Mouse (Mus musculus) heart, postnatal 0 days (tissue): ENCODE data around the gene Rnf43. TPM values are rescaled to one million over a fixed set of nuclear protein-coding genes. Genes with fewer than 3 reads are reported as not detected.
A peak's percentile ranks its signal among the peaks of the same experiment; 100 is the strongest.

Source experiments
- ATAC-seq: fragments of 200-750 bp; cut with Nextera tagmentation; 2 replicates; pipeline ENCODE4 v1.8.0; 2017; ENCODE audit warnings: low read depth, moderate number of reproducible peaks, moderate library complexity; ENCODE audit not compliant: insufficient read depth
- DNase-seq: peaks from one replicate; pipeline ENCODE4 v3.0.0-alpha.2; 2016; ENCODE audit warnings: low spot score
- H3K27ac ChIP-seq: fragments of 300-500 bp; sonication (generic); 2 replicates; pipeline ENCODE4 v1.5.1; 2014; ENCODE audit warnings: low read depth, mild to moderate bottlenecking
- H3K27me3 ChIP-seq: fragments of 300-500 bp; sonication (generic); 2 replicates; pipeline ENCODE4 v1.6.1; 2014; ENCODE audit warnings: low read length, mixed read lengths; ENCODE audit not compliant: control insufficient read depth, insufficient read depth
- H3K36me3 ChIP-seq: fragments of 300-500 bp; sonication (generic); replicated peaks from 2 replicates; pipeline ENCODE4 v1.6.1; 2014; ENCODE audit warnings: low read length, mixed read lengths; ENCODE audit not compliant: control insufficient read depth, insufficient read depth
- H3K4me1 ChIP-seq: fragments of 300-500 bp; sonication (generic); 2 replicates; pipeline ENCODE4 v1.6.1; 2014; ENCODE audit warnings: antibody characterized with exemption; ENCODE audit not compliant: control insufficient read depth, insufficient read depth
- H3K4me2 ChIP-seq: fragments of 300-500 bp; sonication (generic); 2 replicates; pipeline ENCODE4 v1.6.1; 2014; ENCODE audit warnings: low read depth, mild to moderate bottlenecking, low read length, moderate library complexity
- H3K4me3 ChIP-seq: fragments of 300-500 bp; sonication (generic); 2 replicates; pipeline ENCODE4 v1.5.1; 2014; ENCODE audit warnings: low read depth, low read length
- H3K9ac ChIP-seq: fragments of 300-500 bp; sonication (generic); replicated peaks from 2 replicates; pipeline ENCODE4 v1.6.1; 2014; ENCODE audit warnings: low read depth, low read length, mixed read lengths
- H3K9me3 ChIP-seq: fragments of 300-500 bp; sonication (generic); replicated peaks from 2 replicates; pipeline ENCODE4 v1.6.1; 2016; ENCODE audit warnings: low read length; ENCODE audit not compliant: control insufficient read depth
- CTCF ChIP-seq: IDR thresholded peaks from 2 replicates; pipeline ENCODE4 v1.5.1; 2016; ENCODE audit warnings: antibody characterized with exemption, control low read depth, low read depth
- EP300 ChIP-seq: IDR thresholded peaks from 2 replicates; pipeline ENCODE4 v1.6.1; 2016; ENCODE audit warnings: antibody characterized with exemption, low read depth
- WGBS: fragments of 180-500 bp; shearing (Covaris S2); extraction: QIAGEN DNeasy Blood & Tissue Kit; methylation state at CpG from one replicate; pipeline ENCODE4 v1.1.7; 2014; 5-methylcytosine and 5-hydroxymethylcytosine counted together
- polyA plus RNA-seq: library from polyadenylated mRNA; unstranded; fragments of >200 nt; fragmentation: Nextera tagmentation; extraction: Ambion mirVana; gene quantifications from 2 replicates; pipeline ENCODE4 v1.2.1, GENCODE M21; 2015
- total RNA-seq: library from RNA; depleted of rRNA; stranded (reverse); fragments of >200 nt; gene quantifications from 2 replicates; pipeline ENCODE4 v1.2.3, GENCODE M21; 2014; ENCODE audit warnings: low replicate concordance

The Rnf43 gene
- total and polyA plus RNA-seq, 2 experiments from 2014 or later, result 0.48 to 0.73 TPM

- no peak overlapping the region for H3K27ac ChIP-seq
- ATAC-seq, result no peak
- TF ChIP-seq CTCF, result peak; percentile 70
- no peak for TF ChIP-seq EP300
- 41% methylated on average over 3 of the region's 3 CpGs for WGBS
- no peak overlapping the region for H3K4me3 ChIP-seq
- H3K9me3 ChIP-seq, result no peaks in the 10 kb centered on the region
- H3K27me3 ChIP-seq, result peaks cover 25% of the 10 kb centered on the region
- DNase-seq, result no peak
- H3K4me2 ChIP-seq, result no peak overlapping the region
- no peaks in the 10 kb centered on the region for H3K36me3 ChIP-seq
- H3K4me1 ChIP-seq, result no peaks in the 10 kb centered on the region
- no peak overlapping the region for H3K9ac ChIP-seq
These were observed 108.5 kb downstream of the Rnf43 start for GRCm38 (mm10) chr11:87770989-87771388.

GRCm38 (mm10) chr11:87772354-87772753 is 109.8 kb downstream of the Rnf43 start:
- Histone ChIP-seq H3K27ac (no peak overlapping the region), H3K9ac (no peak overlapping the region), H3K27me3 (peaks cover 22% of the 10 kb centered on the region), H3K4me2 (no peak overlapping the region), H3K4me3 (no peak overlapping the region), H3K9me3 (no peaks in the 10 kb centered on the region), H3K4me1 (no peaks in the 10 kb centered on the region), H3K36me3 (no peaks in the 10 kb centered on the region)
- TF ChIP-seq EP300 (no peak), CTCF (no peak)
- ATAC-seq (no peak), DNase-seq (no peak)
- WGBS, result 78% methylated on average over 3 of the region's 3 CpGs

- Histone ChIP-seq H3K9me3 (no peaks in the 10 kb centered on the region), H3K36me3 (no peaks in the 10 kb centered on the region), H3K27me3 (peaks cover 46% of the 10 kb centered on the region), H3K27ac (no peak overlapping the region), H3K4me2 (peak overlapping the region; percentile 59), H3K4me3 (peak overlapping the region; percentile 28), H3K4me1 (peaks cover 6% of the 10 kb centered on the region; the same call in 1 of the 2 replicates), H3K9ac (peak overlapping the region; percentile 8; the same call in 1 of the 2 replicates)
- TF ChIP-seq CTCF, result no peak
- no peak for TF ChIP-seq EP300
- WGBS, result 11% methylated on average over 32 of the region's 32 CpGs
- ATAC-seq (peak; percentile 62; the same call in 1 of the 2 replicates), DNase-seq (no peak)
These were observed 115.7 kb downstream of the Rnf43 start for GRCm38 (mm10) chr11:87778100-87778765.

- no peak overlapping the region for H3K27ac ChIP-seq
- DNase-seq (no peak), ATAC-seq (no peak)
- peak overlapping the region; percentile 8; the same call in 1 of the 2 replicates for H3K9ac ChIP-seq
- H3K4me1 ChIP-seq, result peaks cover 6% of the 10 kb centered on the region; the same call in 1 of the 2 replicates
- WGBS, result 41% methylated on average over 12 of the region's 12 CpGs
- TF ChIP-seq EP300, result no peak
- no peak for TF ChIP-seq CTCF
- H3K4me2 ChIP-seq, result peak overlapping the region; percentile 59
- peaks cover 46% of the 10 kb centered on the region for H3K27me3 ChIP-seq
- H3K4me3 ChIP-seq, result peak overlapping the region; percentile 28
- H3K36me3 ChIP-seq, result no peaks in the 10 kb centered on the region
- no peaks in the 10 kb centered on the region for H3K9me3 ChIP-seq
These were observed 116.4 kb downstream of the Rnf43 start for GRCm38 (mm10) chr11:87778915-87779314.

- Histone ChIP-seq H3K36me3 (no peaks in the 10 kb centered on the region), H3K4me3 (no peak overlapping the region), H3K4me1 (peaks cover 6% of the 10 kb centered on the region; the same call in 1 of the 2 replicates), H3K4me2 (no peak overlapping the region), H3K27me3 (peaks cover 46% of the 10 kb centered on the region), H3K27ac (no peak overlapping the region), H3K9me3 (no peaks in the 10 kb centered on the region), H3K9ac (no peak overlapping the region)
- ATAC-seq (no peak), DNase-seq (no peak)
- 73% methylated on average over 4 of the region's 4 CpGs for WGBS
- TF ChIP-seq CTCF (no peak), EP300 (no peak)
These were observed 116.9 kb downstream of the Rnf43 start for GRCm38 (mm10) chr11:87779392-87779791.
